Mouse (Mus musculus) hindbrain, embryonic 11.5 days (tissue): ENCODE measurements at regions not wholly inside any gene's neighbourhood (a gene's known extent, or its start where the extent isn't known, plus 50 kb on each side); places are given as distances from the start of the nearest gene placed in this dataset.
"Not testable (repeated sequence)": the region's sequence is repeated elsewhere in the genome, so short reads cannot be mapped to it uniquely, and the experiment has no call there.

Source experiments
- ATAC-seq: fragments of 200-750 bp; cut with Nextera tagmentation; 2 replicates; pipeline ENCODE4 v1.8.0; 2017; ENCODE audit warnings: mild to moderate bottlenecking, moderate TSS enrichment, moderate library complexity; ENCODE audit not compliant: low FRiP score
- DNase-seq: peaks from one replicate; pipeline ENCODE4 v3.0.0-alpha.2; 2015; ENCODE audit warnings: low spot score
- H3K27ac ChIP-seq: fragments of 300-500 bp; sonication (generic); 2 replicates; pipeline ENCODE4 v1.5.1; 2014; ENCODE audit warnings: mild to moderate bottlenecking, low read depth, low read length
- H3K27me3 ChIP-seq: fragments of 300-500 bp; sonication (generic); 2 replicates; pipeline ENCODE4 v1.6.1; 2014; ENCODE audit warnings: mild to moderate bottlenecking, low read length, moderate library complexity, mixed read lengths; ENCODE audit not compliant: control insufficient read depth, insufficient read depth
- H3K36me3 ChIP-seq: fragments of 300-500 bp; sonication (generic); 2 replicates; pipeline ENCODE4 v1.6.1; 2014; ENCODE audit warnings: mild to moderate bottlenecking, low read length, moderate library complexity, mixed read lengths; ENCODE audit not compliant: control insufficient read depth, insufficient read depth
- H3K4me1 ChIP-seq: fragments of 300-500 bp; sonication (generic); replicated peaks from 2 replicates; pipeline ENCODE4 v1.6.1; 2014; ENCODE audit warnings: low read length, mixed read lengths; ENCODE audit not compliant: control insufficient read depth, insufficient read depth
- H3K4me2 ChIP-seq: fragments of 300-500 bp; sonication (generic); replicated peaks from 2 replicates; pipeline ENCODE4 v1.6.1; 2014; ENCODE audit warnings: mild to moderate bottlenecking, low read depth, low read length
- H3K4me3 ChIP-seq: fragments of 300-500 bp; sonication (generic); 2 replicates; pipeline ENCODE4 v1.5.1; 2014; ENCODE audit warnings: low read depth, low read length
- H3K9ac ChIP-seq: fragments of 300-500 bp; sonication (generic); 2 replicates; pipeline ENCODE4 v1.6.1; 2014; ENCODE audit warnings: low read depth, low read length
- H3K9me3 ChIP-seq: fragments of 300-500 bp; sonication (generic); 2 replicates; pipeline ENCODE4 v1.6.1; 2016; ENCODE audit warnings: low read length; ENCODE audit not compliant: control insufficient read depth
- WGBS: fragments of 180-500 bp; shearing (Covaris S2); extraction: QIAGEN DNeasy Blood & Tissue Kit; methylation state at CpG from one replicate; pipeline ENCODE4 v1.1.7; 2014; 5-methylcytosine and 5-hydroxymethylcytosine counted together

- 78% methylated on average over 8 of the region's 8 CpGs for WGBS
- Histone ChIP-seq H3K9me3 (no peaks in the 10 kb centered on the region), H3K27me3 (no peaks in the 10 kb centered on the region), H3K9ac (no peak overlapping the region), H3K4me3 (no peak overlapping the region), H3K36me3 (no peaks in the 10 kb centered on the region), H3K4me2 (no peak overlapping the region), H3K27ac (no peak overlapping the region), H3K4me1 (no peaks in the 10 kb centered on the region)
- no peak for ATAC-seq
- no peak for DNase-seq
Measured at GRCm38 (mm10) chr8:81286280-81287034, 55.9 kb upstream of the Inpp4b start.

- ATAC-seq (no peak), DNase-seq (no peak)
- H3K4me3 ChIP-seq: no peak overlapping the region
- WGBS: 87% methylated on average over 2 of the region's 2 CpGs
- no peaks in the 10 kb centered on the region for H3K4me1 ChIP-seq
- H3K36me3 ChIP-seq: no peaks in the 10 kb centered on the region
- no peaks in the 10 kb centered on the region for H3K27me3 ChIP-seq
- no peaks in the 10 kb centered on the region for H3K9me3 ChIP-seq
- H3K9ac ChIP-seq: no peak overlapping the region
- H3K4me2 ChIP-seq: no peak overlapping the region
- no peak overlapping the region for H3K27ac ChIP-seq
Measured at GRCm38 (mm10) chr8:81260089-81260488, 82.3 kb upstream of the Inpp4b start.

GRCm38 (mm10) chr8:81223872-81224271 is 118.5 kb upstream of the Inpp4b start:
- Histone ChIP-seq H3K36me3 (no peaks in the 10 kb centered on the region), H3K9ac (no peak overlapping the region), H3K27ac (no peak overlapping the region), H3K4me2 (no peak overlapping the region), H3K4me1 (no peaks in the 10 kb centered on the region), H3K27me3 (no peaks in the 10 kb centered on the region), H3K4me3 (no peak overlapping the region), H3K9me3 (no peaks in the 10 kb centered on the region)
- 93% methylated on average over 3 of the region's 3 CpGs for WGBS
- DNase-seq: no peak
- no peak for ATAC-seq

- H3K4me3 ChIP-seq, H3K36me3 ChIP-seq, H3K27ac ChIP-seq, DNase-seq, ATAC-seq, H3K4me2 ChIP-seq, H3K9me3 ChIP-seq, H3K27me3 ChIP-seq, H3K9ac ChIP-seq, H3K4me1 ChIP-seq: not testable (repeated sequence)
- 80% methylated on average over 11 of the region's 11 CpGs for WGBS
Measured at GRCm38 (mm10) chr8:81187061-81187790, 155.1 kb upstream of the Inpp4b start.

- Histone ChIP-seq H3K4me3 (no peak overlapping the region), H3K4me1 (no peaks in the 10 kb centered on the region), H3K27ac (no peak overlapping the region), H3K27me3 (no peaks in the 10 kb centered on the region), H3K4me2 (no peak overlapping the region), H3K9me3 (no peaks in the 10 kb centered on the region), H3K36me3 (no peaks in the 10 kb centered on the region), H3K9ac (no peak overlapping the region)
- 85% methylated on average over 1 of the region's 1 CpGs for WGBS
- no peak for DNase-seq
- no peak for ATAC-seq
Measured at GRCm38 (mm10) chr8:81175537-81175936, 160.8 kb upstream of the Usp38 start.

DNA sequence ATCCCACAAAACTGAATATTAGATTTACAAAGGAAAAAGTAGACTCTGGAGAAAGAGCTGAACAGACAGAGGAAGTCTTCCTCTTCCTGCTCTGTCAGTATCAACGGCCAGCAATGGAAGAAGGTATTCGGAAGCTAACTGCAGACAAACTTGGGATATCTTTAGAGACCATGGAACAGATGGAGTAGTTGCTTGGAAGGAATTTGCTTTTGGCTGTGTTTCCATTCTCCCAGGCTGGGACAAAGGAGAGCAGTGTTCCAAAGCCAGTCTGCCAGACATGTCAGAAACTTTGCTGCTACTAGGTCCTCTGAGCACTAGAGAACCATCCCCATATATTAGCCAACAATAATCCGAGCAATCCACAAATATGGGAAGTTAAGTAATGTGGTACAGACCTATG is 132.5 kb upstream of the Usp38 start:
- H3K4me1 ChIP-seq: no peaks in the 10 kb centered on the region
- H3K4me2 ChIP-seq: no peak overlapping the region
- 95% methylated on average over 3 of the region's 3 CpGs for WGBS
- no peak for DNase-seq
- ATAC-seq: no peak
- H3K27ac ChIP-seq: no peak overlapping the region
- H3K9ac ChIP-seq: no peak overlapping the region
- no peak overlapping the region for H3K4me3 ChIP-seq
- H3K9me3 ChIP-seq: no peaks in the 10 kb centered on the region
- H3K27me3 ChIP-seq: no peaks in the 10 kb centered on the region
- H3K36me3 ChIP-seq: no peaks in the 10 kb centered on the region

- Histone ChIP-seq H3K9ac (no peak overlapping the region), H3K9me3 (no peaks in the 10 kb centered on the region), H3K27me3 (no peaks in the 10 kb centered on the region), H3K27ac (no peak overlapping the region), H3K4me1 (no peaks in the 10 kb centered on the region), H3K4me3 (no peak overlapping the region), H3K36me3 (no peaks in the 10 kb centered on the region), H3K4me2 (no peak overlapping the region)
- DNase-seq (no peak), ATAC-seq (no peak)
- 71% methylated on average over 4 of the region's 4 CpGs for WGBS
Measured at GRCm38 (mm10) chr8:81106763-81107509, 92.2 kb upstream of the Usp38 start.

- whole genome bisulfite sequencing: 86% methylated on average over 2 of the region's 2 CpGs
- Histone ChIP-seq H3K4me3 (no peak overlapping the region), H3K27ac (no peak overlapping the region), H3K27me3 (no peaks in the 10 kb centered on the region), H3K9me3 (no peaks in the 10 kb centered on the region), H3K4me1 (no peaks in the 10 kb centered on the region), H3K4me2 (no peak overlapping the region), H3K9ac (no peak overlapping the region), H3K36me3 (no peaks in the 10 kb centered on the region)
- ATAC-seq (no peak), DNase-seq (no peak)
Measured at GRCm38 (mm10) chr8:81098963-81099362, 84.2 kb upstream of the Usp38 start.
